Mouse (Mus musculus): Measurements from ENCODE around the gene Srebf1. TPM values are rescaled to one million over a fixed set of nuclear protein-coding genes. Genes with fewer than 3 reads are reported as not detected.

The Srebf1 gene
- polyA plus RNA-seq, 1 experiment from 2014 or later: 61.9 TPM

- Histone ChIP-seq H3K36me3 (peaks cover 15% of the 10 kb centered on the region), H3K27ac (0 out of 2 replicates have a peak overlapping the region, but pooled peaks have one; percentile 4), H3K27me3 (no peaks in the 10 kb centered on the region), H3K4me3 (no peak overlapping the region), H3K4me2 (no peak overlapping the region), H3K9ac (0 out of 2 replicates have a peak overlapping the region, but pooled peaks have one; percentile 1), H3K4me1 (peaks cover 25% of the 10 kb centered on the region), H3K9me3 (no peaks in the 10 kb centered on the region)
- ATAC-seq (ENCODE audit: insufficient number of reproducible peaks, insufficient read depth, low FRiP score, low TSS enrichment, low read depth): no peak
- WGBS: 73% methylated on average over 14 of the region's 14 CpGs
These were observed 10.2 kb upstream of the Srebf1 start for GRCm38 (mm10) chr11:60232441-60233058.

- ATAC-seq (ENCODE audit: insufficient number of reproducible peaks, insufficient read depth, low FRiP score, low TSS enrichment, low read depth): no peak
These were observed 9.6 kb upstream of the Srebf1 start for GRCm38 (mm10) chr11:60231951-60232350.

GRCm38 (mm10) chr11:60231326-60231725, 8.9 kb upstream of the Srebf1 start:
- no peak overlapping the region for H3K4me3 ChIP-seq
- H3K27ac ChIP-seq: no peak overlapping the region
- no peak for ATAC-seq (ENCODE audit: insufficient number of reproducible peaks, insufficient read depth, low FRiP score, low TSS enrichment, low read depth)
- no peak overlapping the region for H3K4me2 ChIP-seq
- WGBS: 75% methylated on average over 3 of the region's 3 CpGs
- peak overlapping the region; percentile 1; the same call in 1 of the 2 replicates for H3K9ac ChIP-seq
- no peaks in the 10 kb centered on the region for H3K27me3 ChIP-seq
- no peaks in the 10 kb centered on the region for H3K9me3 ChIP-seq
- peaks cover 25% of the 10 kb centered on the region for H3K4me1 ChIP-seq
- H3K36me3 ChIP-seq: peaks cover 11% of the 10 kb centered on the region

More at GRCm38 (mm10) chr11:60231951-60232350, 9.6 kb upstream of the Srebf1 start:
- no peak overlapping the region for H3K4me3 ChIP-seq
- H3K9me3 ChIP-seq: no peaks in the 10 kb centered on the region
- H3K9ac ChIP-seq: 0 out of 2 replicates have a peak overlapping the region, but pooled peaks have one; percentile 1
- H3K27ac ChIP-seq: no peak overlapping the region
- H3K36me3 ChIP-seq: peaks cover 12% of the 10 kb centered on the region
- peaks cover 25% of the 10 kb centered on the region for H3K4me1 ChIP-seq
- H3K27me3 ChIP-seq: no peaks in the 10 kb centered on the region
- no peak overlapping the region for H3K4me2 ChIP-seq
- WGBS: 46% methylated on average over 4 of the region's 4 CpGs

GRCm38 (mm10) chr11:60230512-60230911, 8.1 kb upstream of the Srebf1 start:
- H3K4me1 ChIP-seq: peaks cover 25% of the 10 kb centered on the region
- 91% methylated on average over 7 of the region's 7 CpGs for WGBS

GRCm38 (mm10) chr11:60229821-60230220, 7.4 kb upstream of the Srebf1 start:
- WGBS: 63% methylated on average over 13 of the region's 13 CpGs
- H3K27me3 ChIP-seq: no peaks in the 10 kb centered on the region
- no peak overlapping the region for H3K4me2 ChIP-seq
- ATAC-seq (ENCODE audit: insufficient number of reproducible peaks, insufficient read depth, low FRiP score, low TSS enrichment, low read depth): no peak
- H3K36me3 ChIP-seq: peaks cover 11% of the 10 kb centered on the region
- H3K27ac ChIP-seq: no peak overlapping the region
- H3K4me3 ChIP-seq: no peak overlapping the region
- H3K9me3 ChIP-seq: no peaks in the 10 kb centered on the region
- no peak overlapping the region for H3K9ac ChIP-seq
- H3K4me1 ChIP-seq: peaks cover 25% of the 10 kb centered on the region

More at GRCm38 (mm10) chr11:60230512-60230911, 8.1 kb upstream of the Srebf1 start:
- Histone ChIP-seq H3K9ac (no peak overlapping the region), H3K4me2 (no peak overlapping the region), H3K27ac (no peak overlapping the region), H3K36me3 (peaks cover 11% of the 10 kb centered on the region), H3K9me3 (no peaks in the 10 kb centered on the region), H3K4me3 (no peak overlapping the region), H3K27me3 (no peaks in the 10 kb centered on the region)
- no peak for ATAC-seq (ENCODE audit: insufficient number of reproducible peaks, insufficient read depth, low FRiP score, low TSS enrichment, low read depth)

GRCm38 (mm10) chr11:60228525-60228924, 6.1 kb upstream of the Srebf1 start:
- no peak for ATAC-seq (ENCODE audit: insufficient number of reproducible peaks, insufficient read depth, low FRiP score, low TSS enrichment, low read depth)
- Histone ChIP-seq H3K27me3 (no peaks in the 10 kb centered on the region), H3K27ac (no peak overlapping the region), H3K9me3 (no peaks in the 10 kb centered on the region), H3K36me3 (peaks cover 11% of the 10 kb centered on the region), H3K4me3 (no peak overlapping the region), H3K4me1 (peaks cover 25% of the 10 kb centered on the region), H3K4me2 (no peak overlapping the region), H3K9ac (no peak overlapping the region)
- 64% methylated on average over 3 of the region's 3 CpGs for WGBS

GRCm38 (mm10) chr11:60225874-60226273, 3.5 kb upstream of the Srebf1 start:
- Histone ChIP-seq H3K9ac (no peak overlapping the region), H3K4me2 (no peak overlapping the region), H3K27me3 (no peaks in the 10 kb centered on the region), H3K36me3 (peaks cover 11% of the 10 kb centered on the region), H3K4me3 (no peak overlapping the region), H3K4me1 (peaks cover 28% of the 10 kb centered on the region), H3K9me3 (no peaks in the 10 kb centered on the region), H3K27ac (no peak overlapping the region)
- ATAC-seq (ENCODE audit: insufficient number of reproducible peaks, insufficient read depth, low FRiP score, low TSS enrichment, low read depth): no peak
- WGBS: 58% methylated on average over 1 of the region's 1 CpGs

GRCm38 (mm10) chr11:60224676-60225075, 2.3 kb upstream of the Srebf1 start:
- no peaks in the 10 kb centered on the region for H3K9me3 ChIP-seq
- no peak overlapping the region for H3K27ac ChIP-seq
- peaks cover 24% of the 10 kb centered on the region for H3K4me1 ChIP-seq
- no peaks in the 10 kb centered on the region for H3K27me3 ChIP-seq
- H3K4me3 ChIP-seq: no peak overlapping the region
- no peak for ATAC-seq (ENCODE audit: insufficient number of reproducible peaks, insufficient read depth, low FRiP score, low TSS enrichment, low read depth)
- H3K9ac ChIP-seq: no peak overlapping the region
- 48% methylated on average over 4 of the region's 4 CpGs for WGBS
- peaks cover 11% of the 10 kb centered on the region for H3K36me3 ChIP-seq
- H3K4me2 ChIP-seq: no peak overlapping the region

GRCm38 (mm10) chr11:60222085-60222468, 304 bp downstream of the Srebf1 start:
- H3K4me2 ChIP-seq: peak overlapping the region; percentile 77
- no peaks in the 10 kb centered on the region for H3K9me3 ChIP-seq
- no peak overlapping the region for H3K27ac ChIP-seq
- peak overlapping the region; percentile 68; the same call in 1 of the 2 replicates for H3K9ac ChIP-seq
- H3K36me3 ChIP-seq: peaks cover 15% of the 10 kb centered on the region
- H3K4me1 ChIP-seq: peaks cover 39% of the 10 kb centered on the region
- WGBS: 54% methylated on average over 3 of the region's 3 CpGs
- ATAC-seq (ENCODE audit: insufficient number of reproducible peaks, insufficient read depth, low FRiP score, low TSS enrichment, low read depth): no peak
- peak overlapping the region; percentile 44 for H3K4me3 ChIP-seq
- no peaks in the 10 kb centered on the region for H3K27me3 ChIP-seq

- Histone ChIP-seq H3K9me3 (no peaks in the 10 kb centered on the region), H3K36me3 (peaks cover 17% of the 10 kb centered on the region), H3K4me1 (peaks cover 41% of the 10 kb centered on the region), H3K4me2 (no peak overlapping the region), H3K27ac (no peak overlapping the region), H3K9ac (no peak overlapping the region), H3K27me3 (no peaks in the 10 kb centered on the region), H3K4me3 (no peak overlapping the region)
- 74% methylated on average over 6 of the region's 6 CpGs for WGBS
- no peak for ATAC-seq (ENCODE audit: insufficient number of reproducible peaks, insufficient read depth, low FRiP score, low TSS enrichment, low read depth)
These were observed 956 bp downstream of the Srebf1 start for GRCm38 (mm10) chr11:60221425-60221824.

- Histone ChIP-seq H3K4me3 (peak overlapping the region; percentile 71), H3K9me3 (no peaks in the 10 kb centered on the region), H3K27me3 (no peaks in the 10 kb centered on the region), H3K4me1 (peaks cover 49% of the 10 kb centered on the region), H3K27ac (peak overlapping the region; percentile 81), H3K36me3 (peaks cover 27% of the 10 kb centered on the region), H3K4me2 (peak overlapping the region; percentile 70), H3K9ac (peak overlapping the region; percentile 85)
- peak; percentile 59; the same call in 1 of the 2 replicates for ATAC-seq (ENCODE audit: insufficient number of reproducible peaks, insufficient read depth, low FRiP score, low TSS enrichment, low read depth)
- WGBS: under 1% methylated on average over 46 of the region's 46 CpGs
These were observed 2.0 kb downstream of the Srebf1 start for GRCm38 (mm10) chr11:60220291-60220804.

- peaks cover 49% of the 10 kb centered on the region for H3K4me1 ChIP-seq
- H3K9me3 ChIP-seq: no peaks in the 10 kb centered on the region
- H3K36me3 ChIP-seq: peaks cover 27% of the 10 kb centered on the region
- H3K4me2 ChIP-seq: peak overlapping the region; percentile 70
- H3K27ac ChIP-seq: peak overlapping the region; percentile 81; the same call in 1 of the 2 replicates
- ATAC-seq (ENCODE audit: insufficient number of reproducible peaks, insufficient read depth, low FRiP score, low TSS enrichment, low read depth): no peak
- no peaks in the 10 kb centered on the region for H3K27me3 ChIP-seq
- H3K9ac ChIP-seq: peak overlapping the region; percentile 85
- WGBS: 37% methylated on average over 8 of the region's 8 CpGs
- peak overlapping the region; percentile 71 for H3K4me3 ChIP-seq
These were observed 2.8 kb downstream of the Srebf1 start for GRCm38 (mm10) chr11:60219609-60220008.

All from embryonic facial prominence, embryonic 13.5 days (tissue).